Mouse (Mus musculus) thymus, postnatal 25 days (tissue): ENCODE data around the gene Rnf111.
"Not testable (repeated sequence)": the region's sequence is repeated elsewhere in the genome, so short reads cannot be mapped to it uniquely, and the experiment has no call there.

ENCODE experiments used
- DNase-seq: peaks from one replicate; pipeline ENCODE4 v3.0.0; 2022

The Rnf111 gene

DNA sequence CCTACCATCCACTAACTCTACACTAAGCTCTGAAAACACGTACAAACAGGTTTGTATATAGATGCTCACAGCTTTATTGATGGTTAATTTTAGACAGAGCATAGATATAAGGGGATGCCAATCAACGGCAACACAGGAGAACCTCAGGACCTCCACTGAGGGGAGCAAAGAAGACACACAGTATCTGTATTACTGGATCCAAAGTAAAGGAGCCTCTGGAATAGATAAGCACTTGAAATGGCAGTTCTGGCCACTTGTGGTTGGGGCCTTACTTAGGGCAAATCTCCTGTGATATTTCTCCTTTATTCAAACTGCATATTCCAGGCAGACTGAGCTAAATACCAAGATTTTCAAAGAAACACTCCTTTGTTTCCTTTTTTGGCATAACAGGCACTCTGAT is 10.5 kb downstream of the Rnf111 start:
- no peak for DNase-seq

DNA sequence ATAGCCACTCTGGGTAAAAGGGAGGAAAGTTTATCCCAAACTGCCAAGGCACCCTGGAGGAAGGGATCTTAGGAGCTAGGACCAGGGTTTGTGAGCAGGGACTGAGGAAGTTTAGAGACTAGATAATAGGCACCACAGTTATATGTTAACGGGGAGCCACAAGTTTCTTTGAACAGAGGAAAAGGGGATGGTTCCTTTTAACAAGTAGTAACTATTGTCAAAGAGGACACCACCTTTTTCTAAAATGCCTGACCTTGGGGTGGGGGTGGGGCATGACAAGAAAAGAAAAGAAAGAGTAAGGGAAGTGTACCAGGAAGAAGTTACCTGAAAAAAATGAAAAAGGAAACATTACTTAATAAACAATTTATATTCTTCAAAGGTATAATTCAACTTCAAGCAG is 12.3 kb downstream of the Rnf111 start:
- no peak for DNase-seq

- no peak for DNase-seq
These were observed 16.1 kb downstream of the Rnf111 start for GRCm38 (mm10) chr9:70487401-70487800.

DNA sequence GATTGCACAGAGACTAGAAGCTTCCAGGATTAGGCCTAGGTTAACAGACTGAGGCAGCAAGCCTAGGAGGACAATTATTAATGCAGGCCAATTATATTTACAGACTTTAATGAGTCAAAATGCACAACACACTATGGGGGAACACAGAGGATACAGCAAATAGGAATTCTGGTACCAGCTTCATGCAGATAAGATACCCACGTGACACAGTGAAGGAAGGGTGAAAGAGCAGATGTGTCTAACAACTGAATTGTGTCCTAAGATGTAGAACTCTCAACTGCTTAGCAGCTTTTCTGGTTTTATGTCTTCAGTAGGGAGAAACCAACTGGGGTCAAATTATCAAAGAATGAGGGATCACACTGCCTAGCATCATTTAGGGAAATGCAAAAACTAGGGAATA is 17.7 kb downstream of the Rnf111 start:
- no peak for DNase-seq

- DNase-seq = no peak
These were observed 20.0 kb downstream of the Rnf111 start for GRCm38 (mm10) chr9:70483495-70483894.

GRCm38 (mm10) chr9:70481872-70482271 is 21.7 kb downstream of the Rnf111 start:
- DNase-seq = no peak

GRCm38 (mm10) chr9:70477229-70477628 is 26.3 kb downstream of the Rnf111 start:
- no peak for DNase-seq

DNA sequence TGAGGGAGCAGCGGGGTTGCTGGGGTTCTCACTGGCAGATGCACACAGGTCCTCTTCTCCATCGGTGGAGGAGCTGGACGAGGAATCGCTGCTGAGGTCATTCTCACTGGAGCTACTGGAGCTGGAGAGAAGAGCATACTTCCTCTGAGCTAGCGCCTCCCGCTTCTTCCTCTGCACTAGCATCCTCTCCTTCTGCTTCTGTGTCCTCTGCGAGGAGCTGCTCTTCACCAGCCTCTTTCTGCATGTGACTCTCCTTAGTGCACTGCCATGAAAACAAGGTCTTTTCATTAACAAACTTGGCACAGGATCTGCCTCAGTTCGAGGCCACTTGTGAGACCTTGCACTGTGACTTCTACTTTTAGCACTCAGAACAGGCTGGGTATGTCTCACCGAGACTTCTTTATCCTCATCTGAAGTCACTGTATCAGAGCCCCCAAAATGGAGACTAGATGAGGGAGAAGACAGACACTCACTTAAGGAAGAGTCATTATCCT is 27.7 kb downstream of the Rnf111 start:
- DNase-seq = no peak

DNA sequence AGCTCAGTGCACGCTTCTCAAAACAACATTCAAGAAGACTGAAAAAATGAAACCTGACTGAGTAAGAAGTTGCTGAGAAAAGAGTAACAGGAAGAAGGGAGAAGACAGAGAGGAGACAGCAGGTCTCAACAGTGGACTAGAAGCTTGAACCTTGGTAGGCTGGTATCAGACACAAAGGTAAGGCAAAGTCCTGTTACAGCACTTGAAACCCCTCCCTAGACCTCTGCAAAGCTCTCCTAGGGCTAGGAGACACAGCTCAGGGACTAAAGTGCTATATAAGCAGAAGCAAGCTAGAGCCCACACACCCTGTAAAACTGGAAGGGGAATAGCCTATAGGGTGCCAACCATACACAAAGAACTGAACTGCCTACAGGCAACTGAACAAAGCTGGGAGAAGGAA is 30.1 kb downstream of the Rnf111 start:
- no peak for DNase-seq

DNA sequence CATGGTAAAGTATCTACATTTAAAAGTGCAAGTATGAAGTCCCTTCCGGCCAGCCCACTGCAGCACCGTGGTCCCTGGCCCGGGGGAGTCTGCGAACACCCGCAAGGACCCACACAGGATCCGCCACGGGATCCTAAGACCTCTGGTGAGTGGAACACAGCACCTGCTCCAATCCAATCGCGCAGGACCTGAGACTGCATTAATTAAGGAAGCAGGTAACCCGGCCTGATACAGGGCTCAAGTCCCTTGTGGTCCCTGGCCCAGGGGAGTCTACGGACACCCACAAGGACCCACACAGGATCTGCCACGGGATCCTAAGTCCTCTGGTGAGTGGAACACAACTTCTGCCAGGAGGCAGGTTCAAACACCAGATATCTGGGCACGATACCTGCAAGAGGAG is 40.4 kb downstream of the Rnf111 start:
- DNase-seq = not testable (repeated sequence)

DNA sequence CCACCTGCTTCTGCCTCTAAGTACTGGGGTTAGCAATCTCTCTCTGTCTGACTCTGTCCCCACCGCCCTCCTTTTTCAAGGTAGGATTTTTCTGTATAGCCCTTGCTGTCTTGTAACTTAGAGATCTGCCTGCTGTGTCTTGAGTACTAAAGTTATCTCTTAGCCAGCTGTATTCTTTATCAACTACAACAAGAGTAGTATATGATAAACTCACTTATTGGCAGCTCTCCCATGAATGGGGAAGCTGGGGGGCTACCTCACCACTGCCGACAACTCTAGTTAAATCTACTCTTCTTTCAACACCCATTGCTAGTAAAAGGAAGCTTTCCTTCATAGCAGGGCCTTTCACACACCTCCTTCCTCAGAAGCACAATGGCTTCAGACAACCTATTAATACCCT is 51.2 kb downstream of the Rnf111 start:
- DNase-seq = no peak

- DNase-seq = no peak
These were observed 54.5 kb downstream of the Rnf111 start for GRCm38 (mm10) chr9:70449072-70449471.

DNA sequence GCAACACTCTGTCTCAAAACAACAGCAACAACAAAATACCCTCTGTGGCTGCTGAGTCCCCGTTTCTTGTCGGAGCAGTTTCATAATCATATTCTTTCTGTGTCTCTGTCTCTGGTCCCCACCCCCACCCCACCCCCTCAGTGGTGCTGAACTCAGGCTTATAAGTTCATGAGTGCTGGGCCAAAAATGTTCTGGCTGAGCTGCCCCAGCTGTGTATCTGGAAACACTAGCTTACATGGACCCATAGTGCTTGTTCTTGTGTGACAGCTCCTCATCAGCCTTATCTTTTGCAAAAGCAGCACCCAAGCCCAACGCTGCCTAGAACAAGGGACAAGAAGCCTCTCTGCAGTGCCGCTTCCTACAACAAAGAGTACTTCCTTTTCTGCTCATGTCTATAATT is 63.6 kb downstream of the Rnf111 start:
- no peak for DNase-seq

GRCm38 (mm10) chr9:70422661-70423060 is 80.9 kb downstream of the Rnf111 start:
- no peak for DNase-seq

GRCm38 (mm10) chr9:70421257-70422056 is 82.1 kb downstream of the Rnf111 start, which contains the start of gene Ccnb2:
TSS of gene Ccnb2 (minus strand) at chr9:70421547.
- DNase-seq = peak; percentile 86

DNA sequence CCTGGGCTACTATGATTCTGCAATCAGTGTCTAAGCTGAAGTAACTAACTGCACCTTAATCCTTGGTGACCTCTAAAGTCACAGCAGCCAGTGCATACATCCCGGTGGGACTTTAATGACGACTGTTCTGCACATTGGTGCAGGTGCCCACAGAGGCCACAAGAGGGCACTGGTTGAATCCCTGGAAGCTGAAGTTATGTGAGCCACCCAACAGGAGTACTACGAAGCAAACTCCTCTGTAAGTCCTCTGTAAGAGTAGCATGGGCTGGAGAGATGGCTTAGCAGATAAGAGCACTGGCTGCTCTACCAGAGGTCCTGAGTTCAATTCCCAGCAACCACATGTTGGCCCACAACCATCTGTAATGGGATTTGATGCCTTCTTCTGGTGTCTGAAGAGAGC is 87.1 kb downstream of the Rnf111 start:
- DNase-seq = peak; percentile 47

- DNase-seq = no peak
These were observed 90.5 kb downstream of the Rnf111 start for GRCm38 (mm10) chr9:70413038-70413437.

GRCm38 (mm10) chr9:70410668-70411067 is 92.9 kb downstream of the Rnf111 start:
- no peak for DNase-seq

DNA sequence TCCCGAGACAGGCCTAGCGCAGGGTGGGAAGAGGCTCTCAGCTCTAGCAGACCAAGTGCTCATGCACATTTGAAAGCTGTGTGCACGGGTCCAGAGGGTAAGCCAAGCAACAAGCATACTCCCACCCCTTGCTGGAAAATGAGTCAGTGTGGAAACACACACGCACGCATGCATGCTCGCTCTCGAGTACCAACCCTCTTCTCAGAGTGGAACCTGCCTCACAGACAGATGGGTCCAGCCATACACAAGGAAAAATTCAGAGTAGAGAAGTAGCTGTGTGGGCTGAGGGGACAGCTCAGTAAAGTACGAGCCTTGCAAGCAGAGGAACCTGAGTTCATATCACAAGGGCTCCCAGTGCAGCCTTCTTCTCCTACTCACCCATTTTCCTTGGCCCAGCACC is 93.8 kb downstream of the Rnf111 start:
- no peak for DNase-seq

DNA sequence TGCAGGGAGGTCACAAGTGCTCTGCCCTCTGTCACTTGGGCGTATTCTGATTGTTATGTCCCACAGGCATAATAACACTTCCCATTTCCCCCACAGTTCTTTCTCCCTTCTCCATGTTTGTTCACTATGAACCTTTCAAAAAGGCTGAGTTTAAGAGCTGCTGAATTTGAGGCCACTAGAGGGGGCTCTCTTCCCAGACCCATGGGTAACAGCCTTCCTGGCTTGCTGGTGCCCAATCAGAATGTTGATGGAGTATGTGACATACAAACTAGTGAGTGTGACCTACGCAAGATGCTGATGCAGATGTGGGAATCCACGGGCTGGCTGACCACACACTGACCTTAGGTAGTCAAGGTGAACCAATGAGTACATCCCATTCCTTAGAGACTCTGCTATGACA is 94.7 kb downstream of the Rnf111 start:
- DNase-seq = peak; percentile 27

GRCm38 (mm10) chr9:70406596-70406995 is 96.9 kb downstream of the Rnf111 start:
- DNase-seq = no peak

GRCm38 (mm10) chr9:70401937-70402539 is 101.5 kb downstream of the Rnf111 start:
- DNase-seq = no peak

DNA sequence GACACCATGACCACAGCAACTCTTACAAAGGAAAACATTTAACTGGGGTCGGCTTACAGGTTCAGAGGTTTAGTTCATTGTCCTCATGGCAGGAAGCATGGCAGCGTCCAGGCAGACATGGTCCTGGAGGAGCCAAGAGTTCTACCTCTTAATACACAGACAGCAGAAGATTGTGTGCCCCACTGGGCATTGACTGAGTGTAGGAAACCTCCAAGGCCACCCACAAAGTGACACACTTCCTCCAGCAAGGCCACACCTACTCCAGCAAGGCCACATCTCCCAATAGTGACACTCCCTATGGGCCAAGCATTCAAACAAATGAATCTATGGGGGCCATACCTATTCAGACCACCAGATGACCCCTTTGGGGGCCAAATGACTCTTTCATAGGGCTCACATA is 107.4 kb downstream of the Rnf111 start:
- DNase-seq = no peak

GRCm38 (mm10) chr9:70395617-70396016 is 107.9 kb downstream of the Rnf111 start:
- peak; percentile 46 for DNase-seq

DNA sequence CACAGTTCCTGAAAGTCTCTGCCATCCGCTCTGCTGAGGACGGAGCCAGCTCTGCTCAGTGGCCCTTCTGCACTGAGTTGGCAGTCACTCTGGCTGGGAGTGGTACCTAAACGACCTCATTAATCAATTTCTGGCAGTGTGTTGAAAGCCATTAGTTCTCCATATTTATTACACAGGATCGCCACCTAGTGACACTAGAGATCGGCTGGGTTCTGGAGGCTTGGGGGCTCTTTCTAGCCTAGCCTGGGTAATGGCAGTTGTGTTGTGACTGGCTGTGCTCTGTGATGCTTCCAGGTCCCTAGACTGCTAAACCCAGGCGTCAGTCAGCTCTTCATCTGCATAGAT is 111.0 kb downstream of the Rnf111 start:
- DNase-seq = peak; percentile 18
